Mouse (Mus musculus) midbrain, embryonic 14.5 days (tissue): ENCODE data around the gene Cyb5b. TPM values are rescaled to one million over a fixed set of nuclear protein-coding genes. Genes with fewer than 3 reads are reported as not detected.

Experiments
- ATAC-seq: fragments of 200-750 bp; cut with Nextera tagmentation; 2 replicates; pipeline ENCODE4 v1.8.0; 2017; ENCODE audit warnings: moderate number of reproducible peaks, moderate library complexity; ENCODE audit not compliant: low FRiP score, low TSS enrichment
- DNase-seq: peaks from one replicate; pipeline ENCODE4 v3.0.0-alpha.2; 2015
- H3K27ac ChIP-seq: fragments of 300-500 bp; sonication (generic); replicated peaks from 2 replicates; pipeline ENCODE4 v1.5.1; 2014; ENCODE audit warnings: mild to moderate bottlenecking, low read depth, low read length, moderate library complexity
- H3K27me3 ChIP-seq: fragments of 300-500 bp; sonication (generic); 2 replicates; pipeline ENCODE4 v1.6.1; 2014; ENCODE audit warnings: low read length, control low read depth, mixed read lengths; ENCODE audit not compliant: control insufficient read depth, insufficient read depth
- H3K36me3 ChIP-seq: fragments of 300-500 bp; sonication (generic); 2 replicates; pipeline ENCODE4 v1.6.1; 2014; ENCODE audit warnings: low read length, control low read depth; ENCODE audit not compliant: control insufficient read depth, insufficient read depth
- H3K4me1 ChIP-seq: fragments of 300-500 bp; sonication (generic); 2 replicates; pipeline ENCODE4 v1.6.1; 2014; ENCODE audit warnings: mild to moderate bottlenecking, antibody characterized with exemption, low read length, control low read depth; ENCODE audit not compliant: control insufficient read depth, insufficient read depth
- H3K4me2 ChIP-seq: fragments of 300-500 bp; sonication (generic); 2 replicates; pipeline ENCODE4 v1.6.1; 2014; ENCODE audit warnings: mild to moderate bottlenecking, low read length, moderate library complexity
- H3K4me3 ChIP-seq: fragments of 300-500 bp; sonication (generic); replicated peaks from 2 replicates; pipeline ENCODE4 v1.5.1; 2014; ENCODE audit warnings: low read depth, low read length
- H3K9ac ChIP-seq: fragments of 300-500 bp; sonication (generic); replicated peaks from 2 replicates; pipeline ENCODE4 v1.6.1; 2014; ENCODE audit warnings: mild to moderate bottlenecking, low read length, moderate library complexity
- H3K9me3 ChIP-seq: fragments of 300-500 bp; sonication (generic); 2 replicates; pipeline ENCODE4 v1.6.1; 2016; ENCODE audit warnings: low read length, control low read depth, mixed read lengths; ENCODE audit not compliant: control insufficient read depth
- WGBS: fragments of 180-500 bp; shearing (Covaris S2); extraction: QIAGEN DNeasy Blood & Tissue Kit; methylation state at CpG from one replicate; pipeline ENCODE4 v1.1.7; 2014; 5-methylcytosine and 5-hydroxymethylcytosine counted together
- polyA plus RNA-seq: library from polyadenylated mRNA; unstranded; fragments of >200 nt; fragmentation: Nextera tagmentation; extraction: Ambion mirVana; gene quantifications from 2 replicates; pipeline ENCODE4 v1.2.1, GENCODE M21; 2014

The Cyb5b gene
- polyA plus RNA-seq, 1 experiment from 2014 or later: 136 TPM

DNA sequence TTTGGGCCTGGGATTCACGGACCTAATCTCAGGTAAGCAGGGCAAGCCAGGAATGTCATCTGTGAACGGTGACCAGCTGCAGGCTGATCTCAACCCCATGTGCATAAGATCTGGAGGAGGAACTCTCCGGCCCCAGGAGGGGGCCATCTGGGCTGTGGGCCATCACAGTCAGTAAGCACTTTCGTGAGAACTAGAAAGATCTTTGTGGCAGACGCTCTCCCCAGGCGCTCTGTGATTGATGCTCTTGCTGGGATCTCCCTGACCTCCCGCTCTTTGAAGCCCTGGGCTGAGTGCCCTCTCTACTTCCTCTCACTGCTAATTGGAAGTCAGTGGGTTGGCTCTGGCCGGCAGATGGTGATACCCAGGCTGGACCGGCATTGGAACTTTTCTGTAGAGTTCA is 75.7 kb downstream of the Cyb5b start:
- Histone ChIP-seq H3K27me3 (no peaks in the 10 kb centered on the region), H3K4me3 (no peak overlapping the region), H3K36me3 (no peaks in the 10 kb centered on the region), H3K4me2 (no peak overlapping the region), H3K9me3 (no peaks in the 10 kb centered on the region), H3K4me1 (no peaks in the 10 kb centered on the region), H3K9ac (no peak overlapping the region), H3K27ac (no peak overlapping the region)
- DNase-seq (peak; percentile 6), ATAC-seq (no peak)
- WGBS: 73% methylated on average over 9 of the region's 9 CpGs

DNA sequence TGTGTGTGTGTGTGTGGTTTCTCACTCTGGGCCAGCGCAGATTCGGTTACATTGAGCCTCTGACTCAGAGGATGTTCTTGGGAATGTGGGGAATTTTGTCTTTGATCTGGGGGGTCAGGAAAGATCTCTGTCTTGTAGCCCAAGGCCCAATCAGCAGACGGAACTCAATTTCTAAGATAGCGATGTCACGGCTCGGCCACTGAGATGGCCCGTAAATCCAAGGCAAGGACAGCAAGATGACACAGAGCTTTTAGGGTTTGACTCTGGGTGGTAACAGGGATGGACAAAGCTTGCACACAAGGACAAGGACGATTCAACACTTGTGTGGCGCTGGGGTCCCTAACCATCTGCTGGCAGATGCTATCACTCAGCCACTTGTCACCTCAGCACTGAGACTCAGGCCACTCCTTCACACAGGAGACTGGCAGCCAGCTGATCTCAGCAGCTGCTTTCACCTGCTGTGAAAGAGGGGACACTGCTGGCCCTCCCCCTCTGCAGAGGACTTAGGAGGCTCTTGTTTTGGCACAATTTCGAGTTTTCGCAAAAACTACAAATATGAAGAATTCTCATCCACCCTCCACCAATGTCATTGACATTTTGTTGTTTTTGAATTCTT is 76.7 kb downstream of the Cyb5b start:
- H3K36me3 ChIP-seq: no peaks in the 10 kb centered on the region
- no peaks in the 10 kb centered on the region for H3K4me1 ChIP-seq
- no peak overlapping the region for H3K27ac ChIP-seq
- no peaks in the 10 kb centered on the region for H3K9me3 ChIP-seq
- DNase-seq: no peak
- WGBS: 81% methylated on average over 11 of the region's 11 CpGs
- H3K27me3 ChIP-seq: no peaks in the 10 kb centered on the region
- no peak overlapping the region for H3K9ac ChIP-seq
- H3K4me3 ChIP-seq: no peak overlapping the region
- H3K4me2 ChIP-seq: no peak overlapping the region
- ATAC-seq: no peak

- no peak for DNase-seq
- ATAC-seq: no peak
- no peaks in the 10 kb centered on the region for H3K36me3 ChIP-seq
Observed at GRCm38 (mm10) chr8:107233251-107233650, 82.8 kb downstream of the Cyb5b start.

GRCm38 (mm10) chr8:107233718-107234117 is 83.3 kb downstream of the Cyb5b start:
- H3K4me1 ChIP-seq: no peaks in the 10 kb centered on the region
- no peaks in the 10 kb centered on the region for H3K9me3 ChIP-seq
- H3K4me3 ChIP-seq: no peak overlapping the region
- no peak overlapping the region for H3K9ac ChIP-seq
- no peak overlapping the region for H3K4me2 ChIP-seq
- no peaks in the 10 kb centered on the region for H3K36me3 ChIP-seq
- DNase-seq: no peak
- 85% methylated on average over 2 of the region's 2 CpGs for WGBS
- H3K27ac ChIP-seq: no peak overlapping the region
- no peak for ATAC-seq
- no peaks in the 10 kb centered on the region for H3K27me3 ChIP-seq

More at GRCm38 (mm10) chr8:107233251-107233650, 82.8 kb downstream of the Cyb5b start:
- H3K4me1 ChIP-seq: no peaks in the 10 kb centered on the region
- no peak overlapping the region for H3K9ac ChIP-seq
- H3K9me3 ChIP-seq: no peaks in the 10 kb centered on the region
- no peak overlapping the region for H3K27ac ChIP-seq
- H3K4me3 ChIP-seq: no peak overlapping the region
- H3K4me2 ChIP-seq: no peak overlapping the region
- WGBS: 92% methylated on average over 3 of the region's 3 CpGs
- no peaks in the 10 kb centered on the region for H3K27me3 ChIP-seq

Other genes starting within 250 kb of the Cyb5b start
- gene Sntb2, start 214.9 kb upstream of the Cyb5b start, polyA plus RNA-seq: 3.5 and 3.9 TPM in 2 replicates
- gene Vps4a, start 119.4 kb upstream of the Cyb5b start, polyA plus RNA-seq: 152 and 153 TPM in 2 replicates
- gene Pdf, start 102.0 kb upstream of the Cyb5b start, polyA plus RNA-seq: 29.1 and 33.0 TPM in 2 replicates
- 36.1 and 41.4 TPM in 2 replicates for gene Cog8, start 94.0 kb upstream of the Cyb5b start, polyA plus RNA-seq
- gene Nip7, start 93.8 kb upstream of the Cyb5b start, polyA plus RNA-seq: 73.3 and 78.7 TPM in 2 replicates
- gene Tmed6, start 85.0 kb upstream of the Cyb5b start, polyA plus RNA-seq: not detected in 2 replicates
- gene Terf2, start 54.1 kb upstream of the Cyb5b start, polyA plus RNA-seq: 23.3 and 27.6 TPM in 2 replicates
- 9.8 and 11.2 TPM in 2 replicates for gene Nfat5, start 142.8 kb downstream of the Cyb5b start, polyA plus RNA-seq